Mouse (Mus musculus) kidney, postnatal 10 days (tissue): ENCODE results near the gene Pef1.

Experiments used
- DNase-seq: peaks from one replicate; pipeline ENCODE4 v3.0.0; 2021; ENCODE audit warnings: mixed read lengths

Pef1 gene

DNA sequence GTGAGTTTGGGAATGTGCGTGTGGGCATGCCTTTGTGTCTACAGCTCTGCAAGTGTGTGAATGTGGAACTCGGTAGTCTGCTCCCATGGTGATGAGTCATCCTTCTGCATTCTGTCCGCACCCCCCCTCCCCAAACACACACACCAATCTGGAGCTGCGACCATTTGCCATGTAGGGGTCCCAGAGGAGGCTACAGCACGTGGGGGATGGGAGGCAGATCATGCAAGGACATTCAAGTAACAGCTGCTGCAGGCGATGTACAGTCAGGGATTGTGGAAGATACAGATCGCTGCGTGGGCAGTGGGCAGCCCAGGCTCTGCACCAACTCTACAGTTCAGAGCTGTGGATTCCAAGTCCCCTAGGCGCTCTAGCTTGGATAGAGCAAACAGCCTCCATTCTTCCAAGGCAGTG lies 38.6 kb downstream of the Pef1 start:
- DNase-seq = no peak

DNA sequence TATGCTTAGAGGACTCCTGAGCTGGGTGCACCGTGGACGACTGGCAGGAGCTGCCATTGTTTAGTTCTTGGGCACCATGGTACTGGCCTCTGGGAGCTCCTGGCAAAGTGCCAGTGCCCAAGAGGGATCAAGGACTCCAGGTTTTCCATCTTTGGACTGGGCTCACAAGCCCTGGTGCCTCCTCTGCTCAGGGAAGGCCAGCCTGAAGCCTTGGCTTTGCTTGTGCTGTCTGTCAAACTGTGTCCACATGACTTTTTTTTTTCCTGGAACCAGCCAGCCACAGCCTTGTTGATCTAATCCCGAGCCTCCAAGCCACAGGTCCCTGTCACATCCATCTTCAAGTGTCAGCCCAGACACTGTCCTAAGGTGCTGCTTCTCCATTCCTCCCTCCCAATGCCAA lies 39.4 kb downstream of the Pef1 start:
- DNase-seq = no peak

DNA sequence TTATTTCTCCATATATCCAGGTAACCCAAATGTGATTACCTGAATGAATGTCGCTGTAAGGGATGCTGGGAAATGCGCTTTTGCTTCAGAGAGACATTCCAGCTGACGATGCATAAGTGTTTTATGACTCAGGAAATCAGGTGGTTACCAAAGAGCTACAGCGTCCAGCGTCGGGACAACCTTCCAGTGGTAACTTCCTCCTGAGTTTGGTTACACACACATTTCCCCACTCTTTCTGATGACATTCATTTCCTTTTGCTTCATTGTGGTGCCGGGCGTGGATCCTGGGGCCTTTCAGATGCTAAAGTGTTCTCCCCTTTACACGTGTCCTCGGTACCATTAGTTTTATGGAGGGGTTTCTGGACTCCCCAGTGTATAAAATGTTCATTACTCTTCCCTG lies 46.0 kb downstream of the Pef1 start:
- no peak for DNase-seq

DNA sequence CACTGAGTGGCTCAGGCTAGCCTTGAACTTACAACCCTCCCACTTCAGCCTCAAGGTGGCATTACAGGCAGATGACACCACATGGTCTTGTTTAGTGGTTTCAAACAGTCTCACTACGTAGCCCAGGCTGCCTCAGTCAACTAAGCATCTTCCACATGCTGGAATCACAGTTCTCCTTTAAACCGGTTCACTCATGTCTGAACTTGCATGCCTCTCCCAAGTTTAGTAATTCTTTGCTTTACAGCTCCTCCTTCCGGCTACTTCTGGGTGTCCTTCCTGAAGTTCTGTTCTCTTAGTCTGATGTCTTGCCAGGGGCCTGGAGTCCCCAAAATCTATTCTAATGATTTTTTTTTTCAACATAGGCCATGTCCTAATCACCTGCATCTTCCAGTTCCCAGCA lies 51.9 kb downstream of the Pef1 start:
- no peak for DNase-seq

DNA sequence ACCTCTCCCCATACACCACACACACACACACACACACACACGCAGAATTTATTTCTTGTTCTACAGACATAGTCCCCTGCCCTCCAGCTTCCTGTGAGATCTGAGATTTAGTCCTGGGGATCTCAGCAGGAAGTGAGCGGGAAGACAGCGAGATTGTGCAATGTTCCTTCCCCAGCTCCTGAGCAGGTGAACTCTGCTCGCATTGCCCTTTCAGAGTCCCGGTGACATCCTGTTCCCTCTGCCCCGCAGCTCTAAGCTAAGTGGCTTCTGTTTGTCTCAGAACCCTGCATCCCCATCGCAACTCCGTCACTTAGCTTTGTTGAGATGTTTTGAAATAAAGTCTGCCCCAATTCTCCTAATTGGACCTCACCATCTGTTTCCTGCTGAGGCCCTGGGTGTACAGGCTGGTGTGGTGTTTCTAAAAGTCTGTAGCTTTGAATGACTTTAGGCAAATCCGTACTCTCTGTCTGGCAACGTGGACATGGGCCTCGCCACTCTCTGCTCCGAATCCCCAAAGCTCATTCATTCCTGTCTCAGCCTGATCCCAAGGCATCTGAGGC lies 54.5 kb downstream of the Pef1 start:
- DNase-seq = no peak

DNA sequence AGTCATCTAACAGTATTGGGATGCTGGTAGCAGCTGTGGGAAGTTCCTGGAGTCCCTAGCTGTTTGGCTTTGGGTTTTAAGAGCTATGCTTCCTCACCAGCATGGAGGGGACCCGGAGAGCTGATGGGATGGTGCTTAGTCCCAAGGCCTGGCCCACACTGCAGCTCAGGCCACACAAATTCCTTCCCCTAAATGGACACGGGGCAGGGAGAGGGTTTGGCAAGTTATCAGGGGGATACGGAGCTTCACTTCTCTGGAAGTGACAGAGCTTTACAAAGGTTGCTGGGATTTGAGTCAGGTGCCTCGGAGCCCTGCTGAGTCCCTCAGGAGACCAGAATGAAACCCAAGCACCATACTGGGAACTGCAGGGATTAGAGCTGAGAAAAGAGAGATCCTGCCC lies 59.0 kb downstream of the Pef1 start:
- DNase-seq = no peak

DNA sequence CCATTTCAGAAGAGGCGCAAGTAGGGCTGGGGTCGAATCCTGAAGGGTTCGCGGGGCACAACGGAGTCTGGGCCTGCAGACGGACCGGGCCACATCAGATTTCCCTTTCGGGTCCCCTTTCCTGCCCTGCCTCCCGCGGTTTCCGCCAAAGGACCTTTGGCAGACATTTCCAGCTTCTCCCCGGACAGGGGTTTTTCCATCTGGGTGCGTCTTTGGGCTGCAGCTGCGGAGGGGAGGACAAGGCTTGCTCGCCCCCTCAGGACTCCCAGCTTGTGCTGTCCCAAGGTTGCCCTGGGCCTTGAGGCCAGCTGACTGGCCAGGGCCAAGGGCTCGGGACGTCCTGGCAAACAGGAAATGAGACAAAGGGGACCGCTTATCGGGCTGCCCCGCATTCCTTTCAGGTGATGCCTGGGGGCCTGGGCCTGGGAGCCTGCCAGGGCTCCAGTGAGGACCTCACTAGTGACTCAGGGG lies 61.1 kb downstream of the Pef1 start:
- peak; percentile 76 for DNase-seq

DNA sequence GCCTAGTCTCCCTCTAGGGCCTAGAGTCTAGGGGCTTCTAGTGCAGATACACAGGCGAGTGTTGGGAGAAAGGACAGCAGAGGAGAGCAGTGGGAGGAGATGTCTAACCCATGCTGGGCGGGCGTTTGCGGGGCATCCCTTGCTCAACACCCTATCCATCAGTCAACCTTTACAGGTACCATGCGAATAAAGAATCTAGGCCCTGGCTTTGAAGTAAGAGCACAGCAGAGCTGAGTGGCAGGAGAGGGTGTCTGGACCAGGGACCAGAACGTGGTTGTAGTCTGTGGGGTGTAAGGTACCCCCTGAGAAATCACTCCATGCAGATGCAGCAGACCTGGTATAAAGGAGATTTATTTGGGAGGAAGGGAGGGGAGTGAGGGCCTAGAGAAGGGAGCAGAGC lies 61.8 kb downstream of the Pef1 start:
- no peak for DNase-seq

DNA sequence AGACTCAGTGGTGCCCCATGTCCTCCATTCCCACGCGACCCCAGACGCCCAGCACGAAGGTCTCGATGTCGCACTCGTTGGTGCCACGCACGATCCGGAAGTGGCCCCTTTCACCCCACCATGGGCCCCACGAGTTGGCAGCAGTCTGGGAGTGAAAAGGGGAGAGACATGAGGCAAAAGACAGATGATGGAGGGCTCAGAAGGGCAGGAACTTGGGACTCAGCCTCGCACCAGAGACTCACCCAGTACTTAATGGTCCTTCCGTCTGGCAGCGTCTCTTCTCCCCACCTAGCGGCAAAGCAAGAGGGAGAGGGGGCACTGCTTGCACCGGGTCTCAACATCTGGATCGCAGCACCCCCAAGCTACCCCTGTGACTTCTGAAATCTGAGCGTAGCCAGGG lies 63.7 kb downstream of the Pef1 start:
- no peak for DNase-seq

DNA sequence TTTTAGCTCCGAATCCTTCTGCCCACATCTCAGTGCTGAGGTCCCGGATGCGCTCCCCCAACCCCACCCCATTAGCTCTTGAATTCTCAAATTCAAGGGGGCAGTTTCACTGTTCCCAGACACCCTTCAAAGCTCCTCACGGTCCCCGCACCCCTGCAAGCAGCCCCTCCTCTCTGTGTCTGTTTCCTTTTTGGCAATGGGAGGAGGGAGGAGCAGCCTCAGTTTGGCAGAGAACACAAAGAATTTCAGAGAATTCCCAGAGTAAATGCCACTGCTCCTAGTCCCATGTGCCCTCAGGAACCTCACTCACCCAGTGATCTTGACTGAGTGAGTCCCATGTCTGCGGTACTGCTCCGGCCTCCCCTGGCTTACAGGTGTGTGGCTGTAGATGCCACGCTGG lies 64.2 kb downstream of the Pef1 start:
- DNase-seq = no peak

DNA sequence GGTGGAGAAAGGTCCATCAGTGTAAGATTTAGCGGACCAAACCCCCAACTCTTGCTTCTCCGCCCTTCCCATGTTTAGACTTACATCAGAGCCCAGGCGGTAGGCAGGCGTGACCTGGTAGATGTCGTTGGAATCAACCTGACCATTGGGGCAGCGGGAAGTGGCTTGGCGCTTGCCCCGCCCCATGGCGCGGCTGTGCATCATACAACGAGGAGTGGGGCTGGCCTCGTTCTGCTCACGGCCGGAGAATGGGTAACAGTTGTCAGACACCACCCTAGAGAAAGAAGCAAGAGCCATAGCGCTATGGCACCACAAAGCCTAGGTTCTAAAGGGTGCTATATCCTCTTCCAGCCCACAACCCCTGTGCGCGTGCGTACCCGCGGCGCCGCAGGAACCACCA lies 65.0 kb downstream of the Pef1 start:
- no peak for DNase-seq

DNA sequence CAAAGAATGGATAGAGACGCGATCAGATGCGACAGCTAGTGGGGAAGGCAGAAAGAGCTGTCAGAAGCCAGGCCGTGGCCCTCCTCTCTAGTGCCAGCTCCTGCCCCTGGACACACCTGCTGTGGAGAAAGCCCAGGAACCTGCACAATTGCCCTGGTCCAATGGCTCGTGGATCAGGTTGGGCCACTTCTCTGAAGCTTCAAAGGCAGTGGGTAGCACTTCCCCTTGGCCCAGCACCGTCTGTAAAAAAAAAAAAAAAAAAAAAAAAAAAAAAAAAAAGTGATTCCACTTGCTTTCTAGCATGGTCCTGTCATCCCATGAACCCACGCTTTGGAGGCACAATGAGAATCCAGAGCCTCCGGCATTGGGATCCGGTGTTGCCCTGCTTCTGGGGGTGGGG lies 65.5 kb downstream of the Pef1 start:
- DNase-seq = peak; percentile 43

DNA sequence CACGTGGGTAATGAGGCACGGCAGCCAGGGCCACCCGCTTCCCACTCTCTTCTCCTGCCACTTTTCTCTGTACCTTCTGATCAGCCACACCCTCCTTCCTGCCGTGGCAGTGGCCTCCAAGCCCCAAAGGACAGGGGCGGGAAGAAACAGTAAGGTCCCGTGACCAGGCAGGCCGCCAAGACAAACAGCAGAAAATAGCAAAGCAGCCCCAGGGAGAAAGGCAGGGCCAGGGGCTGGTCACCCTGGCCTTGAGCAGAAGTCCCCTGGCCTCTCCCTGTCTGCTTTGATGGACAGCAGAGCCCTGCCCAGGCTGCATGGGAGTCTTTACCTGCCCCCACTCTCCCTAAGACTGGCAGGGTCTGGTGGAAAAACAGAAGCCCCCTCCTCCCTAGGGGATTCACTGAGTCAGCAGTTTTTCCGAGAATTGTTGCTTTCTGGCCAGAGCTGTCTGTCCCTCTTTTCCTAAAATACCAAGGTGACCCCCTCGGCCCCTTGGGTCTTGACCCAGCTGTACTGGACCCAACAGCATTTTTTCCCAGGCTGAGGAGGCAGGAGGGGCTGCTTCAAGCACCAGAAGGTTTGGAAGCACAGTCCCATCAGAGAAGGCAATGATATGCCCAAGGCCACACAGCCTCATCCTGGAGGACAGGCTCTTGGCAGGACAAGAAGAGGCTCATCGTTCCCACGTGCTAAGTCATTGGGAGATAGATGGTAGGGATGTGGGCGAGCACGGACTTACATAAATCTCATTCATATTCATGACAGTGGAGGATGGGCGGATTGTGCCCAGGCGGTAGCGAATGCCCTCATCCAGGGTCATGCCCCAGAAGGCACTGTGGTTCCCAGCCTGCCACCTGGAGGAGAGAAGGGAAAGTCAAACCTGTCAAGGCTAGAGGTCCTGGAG lies 66.2 kb downstream of the Pef1 start:
- peak; percentile 95 for DNase-seq

DNA sequence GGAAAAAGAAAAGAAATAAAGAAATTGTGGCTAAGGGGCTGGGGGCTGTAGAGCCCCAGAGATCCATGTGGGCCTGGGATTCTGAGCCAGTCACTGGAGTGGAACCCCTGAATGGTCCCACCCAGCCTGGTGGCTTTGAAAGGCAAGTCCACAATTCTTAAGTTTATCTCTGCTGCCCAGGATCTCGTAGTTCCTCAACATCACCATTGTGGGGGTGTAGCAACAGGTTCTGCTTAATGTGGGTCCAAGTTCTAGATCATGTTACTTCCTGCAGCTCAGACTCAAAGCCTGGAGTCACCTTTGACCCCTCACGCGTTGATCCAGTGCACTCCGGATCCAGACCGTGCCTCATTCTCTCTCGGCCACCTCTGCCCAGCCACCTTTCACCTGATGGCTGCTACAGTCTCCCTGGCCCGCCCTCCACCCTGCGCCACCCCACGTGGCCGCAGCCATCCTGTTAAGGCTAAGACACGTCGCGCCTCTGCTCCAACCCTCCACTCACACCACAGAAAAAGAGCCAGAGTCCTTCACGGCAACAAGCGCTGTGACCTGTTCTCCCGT lies 67.1 kb downstream of the Pef1 start:
- peak; percentile 57 for DNase-seq

DNA sequence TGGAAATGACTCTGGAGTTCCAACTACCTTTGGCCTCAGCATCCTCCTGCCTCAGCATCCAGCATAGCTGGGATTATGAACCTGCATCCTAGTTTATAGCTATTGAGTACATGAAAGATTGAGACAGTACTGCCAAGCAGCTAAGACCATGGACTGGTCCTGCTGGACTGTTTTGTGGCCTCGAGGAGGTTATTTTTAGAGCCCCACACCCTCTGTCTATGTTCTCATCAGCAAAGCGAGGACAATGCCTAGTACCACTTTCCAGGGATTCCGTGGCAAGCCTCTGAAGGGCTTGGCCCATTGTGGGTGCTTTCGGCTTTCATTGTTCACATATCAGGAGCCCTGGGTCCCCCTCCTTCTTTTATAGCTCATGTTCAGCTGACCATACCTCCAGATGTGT lies 68.0 kb downstream of the Pef1 start:
- no peak for DNase-seq

DNA sequence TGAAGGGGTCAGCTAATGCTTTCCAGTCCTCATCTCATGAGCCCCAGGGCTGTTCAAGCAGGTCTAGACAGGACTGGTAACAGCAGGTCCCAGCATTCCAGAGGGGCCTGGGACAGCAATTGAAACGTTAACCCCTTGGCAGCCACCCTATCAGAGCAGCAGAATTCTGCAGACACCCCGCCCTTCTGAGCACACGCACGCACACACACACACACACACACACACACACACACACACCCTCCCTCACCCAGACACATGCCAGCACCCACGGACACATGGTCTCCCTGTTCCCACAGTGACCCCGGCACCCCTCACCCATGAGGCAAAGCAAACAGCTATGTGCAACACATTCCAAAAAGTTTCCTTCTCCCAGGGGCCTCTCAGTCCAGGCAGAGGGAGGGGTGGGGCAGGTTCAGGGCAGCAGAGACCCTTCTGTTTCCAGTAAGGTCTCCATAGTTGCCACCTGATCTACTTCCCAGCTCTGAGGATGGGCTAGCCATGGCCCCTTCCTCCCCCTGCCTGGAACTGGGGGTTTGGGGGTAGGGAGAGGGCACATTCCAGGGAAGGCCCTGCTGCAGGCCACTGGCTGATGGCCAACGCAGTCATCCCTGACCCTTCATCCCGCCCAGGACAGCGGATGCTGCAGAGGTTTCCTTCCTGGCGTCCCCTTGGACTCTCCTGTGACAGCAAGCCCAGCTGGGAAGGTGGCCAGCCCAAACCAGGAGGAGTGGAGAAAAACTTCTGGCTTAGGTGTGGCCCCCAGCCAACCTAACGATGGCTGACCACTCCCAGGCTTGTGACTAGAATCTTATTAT lies 69.8 kb downstream of the Pef1 start:
- peak; percentile 94 for DNase-seq

DNA sequence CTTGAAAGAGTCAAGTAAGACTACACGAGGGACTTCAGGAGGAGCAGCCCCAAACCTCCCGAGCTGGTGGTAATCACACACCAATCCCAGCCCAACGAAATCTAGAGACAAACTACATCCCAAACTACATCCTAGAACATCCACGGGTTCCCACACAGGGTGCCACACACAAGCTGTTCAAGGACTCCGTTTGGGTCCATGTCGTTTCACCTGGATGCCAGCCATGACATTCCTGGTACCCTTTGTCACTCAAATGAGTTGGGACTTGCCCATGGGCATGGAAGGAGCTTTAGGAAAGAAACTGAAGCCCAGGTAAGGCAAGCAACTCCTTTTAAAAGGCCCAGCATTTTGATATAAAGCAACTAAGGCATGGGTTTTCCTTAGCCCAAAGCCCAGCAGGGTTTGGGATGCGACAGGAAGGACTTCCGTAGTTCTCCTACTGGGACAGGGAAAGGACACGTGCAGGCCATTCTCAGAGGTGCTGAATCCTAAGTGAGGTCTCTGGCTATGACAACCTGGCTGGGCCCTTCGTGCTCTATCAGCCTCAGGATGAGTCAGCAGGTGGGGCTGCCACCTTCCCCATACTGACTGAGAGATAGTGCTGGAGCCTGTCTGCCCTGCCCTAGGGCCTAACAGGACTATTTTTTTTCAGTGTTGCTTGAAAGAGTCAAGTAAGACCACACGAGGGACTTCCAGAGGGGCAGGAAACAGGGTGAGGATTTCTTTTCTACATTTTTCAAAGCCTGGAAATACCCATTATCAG lies 70.9 kb downstream of the Pef1 start:
- DNase-seq = no peak

DNA sequence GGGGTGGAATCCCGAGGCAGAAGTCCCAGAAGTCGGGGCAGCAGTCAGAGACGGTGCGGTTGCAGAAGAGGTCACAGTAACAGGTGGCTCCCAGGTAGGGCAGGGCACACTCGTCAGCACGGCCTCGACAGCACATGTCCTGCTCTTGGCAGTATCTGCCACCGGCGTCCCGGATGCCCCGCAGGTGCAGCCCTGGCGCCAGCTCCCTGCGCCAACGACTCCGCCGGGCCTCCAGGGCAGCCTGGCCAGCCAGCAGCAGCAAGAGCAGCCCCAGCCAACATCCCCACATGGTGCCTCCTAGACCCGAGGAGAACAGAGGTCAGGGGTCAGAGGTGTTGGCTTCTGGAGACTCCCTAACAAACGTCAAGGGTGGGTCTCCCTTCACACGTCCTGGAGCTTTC lies 71.6 kb downstream of the Pef1 start:
- DNase-seq = peak; percentile 57

DNA sequence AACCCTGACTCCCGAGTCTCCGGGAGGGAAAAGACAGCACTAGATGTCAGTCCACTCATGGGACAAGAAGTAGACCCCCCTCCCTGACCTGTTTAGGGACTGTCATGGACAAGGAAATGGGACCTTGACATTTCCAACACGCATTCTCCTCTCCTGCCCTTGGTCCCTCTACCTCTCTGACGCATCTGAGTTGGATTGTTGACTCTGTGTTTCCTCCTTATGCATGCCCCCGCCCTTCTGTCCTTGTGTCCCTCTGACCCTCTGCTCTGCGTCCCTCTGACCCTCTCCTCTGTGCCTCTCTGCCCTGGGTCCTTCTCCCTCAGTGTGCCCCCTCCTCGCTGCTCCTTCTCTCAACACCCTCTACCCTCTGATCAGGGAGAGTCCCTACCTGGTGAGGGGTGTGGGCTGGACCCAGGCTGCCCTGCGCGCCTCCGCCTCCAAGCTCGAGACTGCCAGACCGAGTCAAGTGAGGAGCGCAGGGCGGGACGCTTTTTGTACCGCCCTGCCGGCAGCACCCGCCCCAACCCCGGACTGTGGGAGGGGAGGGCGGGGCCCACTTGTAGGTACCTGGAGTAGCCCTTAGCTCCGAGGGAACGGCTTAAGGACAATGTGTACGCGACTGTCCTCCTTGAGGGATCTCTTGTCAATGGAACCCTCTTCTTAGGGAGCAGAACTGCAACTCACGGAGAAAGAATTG lies 72.1 kb downstream of the Pef1 start:
- peak; percentile 88 for DNase-seq

DNA sequence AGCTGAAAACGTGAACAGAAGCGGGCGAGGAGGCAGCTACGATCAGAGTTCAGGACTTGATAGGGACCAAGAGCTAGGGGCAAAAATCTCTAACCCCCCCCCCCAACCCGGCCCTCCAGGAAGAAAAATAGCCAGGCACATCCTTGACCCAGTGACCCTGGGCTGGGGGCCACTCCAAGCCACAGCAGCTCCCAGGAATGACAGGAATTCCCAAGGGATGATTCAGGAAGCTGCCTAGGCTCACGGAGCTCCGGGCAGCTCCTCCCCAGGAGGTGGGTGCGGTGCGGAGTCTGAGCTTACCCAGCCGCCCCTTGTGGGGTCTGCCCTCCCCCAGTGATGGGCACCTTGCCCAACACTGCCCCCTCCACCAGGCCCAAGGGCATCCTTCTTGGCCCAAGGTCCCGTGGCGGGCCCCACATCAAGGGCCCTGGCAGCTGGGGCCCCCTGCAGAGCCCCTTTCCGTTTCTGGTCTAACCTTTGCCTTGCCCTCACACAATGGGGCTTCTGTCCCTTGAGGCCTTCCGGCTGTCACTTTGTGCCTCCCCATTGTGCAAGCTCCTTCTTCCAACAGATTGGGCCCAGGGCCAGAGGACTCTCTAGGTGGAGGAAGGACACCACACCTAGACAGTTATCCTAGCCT lies 72.8 kb downstream of the Pef1 start, which contains the start of gene Tinagl1:
Gene Tinagl1 (minus strand): TSS at position 51 of the 640 bp plus-strand sequence.
- peak; percentile 75 for DNase-seq

DNA sequence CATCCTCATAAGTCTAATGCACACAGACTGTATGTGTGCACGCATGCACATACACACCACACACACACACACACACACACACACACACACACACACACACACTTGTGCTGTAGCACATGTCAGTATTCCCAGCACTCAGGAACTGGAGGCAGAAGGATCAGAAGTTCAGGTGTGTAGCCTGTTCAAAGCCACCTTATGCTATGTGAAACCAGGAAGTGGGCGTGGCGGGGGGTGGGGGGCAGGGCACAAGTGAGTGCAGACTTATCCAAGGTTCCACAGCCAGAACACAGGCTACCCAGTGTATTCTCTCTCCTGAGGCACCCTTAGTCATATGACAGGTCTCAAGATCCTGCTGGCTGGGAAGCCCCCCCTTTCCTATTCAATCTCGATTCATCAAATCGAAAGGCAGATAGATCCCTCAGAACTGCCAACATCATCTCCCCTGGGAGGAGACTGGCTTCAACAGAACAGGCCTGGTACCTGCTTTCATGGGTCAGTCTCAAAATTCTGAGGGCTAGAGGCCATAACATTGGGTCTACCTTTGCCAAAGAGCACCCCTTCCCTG lies 73.9 kb downstream of the Pef1 start:
- no peak for DNase-seq
